Mouse (Mus musculus) lung, postnatal 0 days (tissue): ENCODE data around the gene Wdr86. TPM values are rescaled to one million over a fixed set of nuclear protein-coding genes. Genes with fewer than 3 reads are reported as not detected.

Experiments used
- ATAC-seq: fragments of 200-750 bp; cut with Nextera tagmentation; 2 replicates; pipeline ENCODE4 v1.8.0; 2017; ENCODE audit warnings: moderate library complexity
- DNase-seq: peaks from one replicate; pipeline ENCODE4 v3.0.0-alpha.2; 2016; ENCODE audit warnings: low spot score
- H3K27ac ChIP-seq: fragments of 300-500 bp; sonication (generic); 2 replicates; pipeline ENCODE4 v1.5.1; 2014; ENCODE audit warnings: antibody characterized with exemption, mild to moderate bottlenecking, low read length, mixed read lengths
- H3K27me3 ChIP-seq: fragments of 300-500 bp; sonication (generic); replicated peaks from 2 replicates; pipeline ENCODE4 v1.6.1; 2014; ENCODE audit warnings: low read length, mixed read lengths; ENCODE audit not compliant: insufficient read depth
- H3K36me3 ChIP-seq: fragments of 300-500 bp; sonication (generic); 2 replicates; pipeline ENCODE4 v1.6.1; 2014; ENCODE audit warnings: low read length, mixed read lengths; ENCODE audit not compliant: insufficient read depth
- H3K4me1 ChIP-seq: fragments of 300-500 bp; sonication (generic); 2 replicates; pipeline ENCODE4 v1.6.1; 2014; ENCODE audit warnings: antibody characterized with exemption, low read depth, low read length, mixed read lengths; ENCODE audit not compliant: insufficient read depth
- H3K4me2 ChIP-seq: fragments of 300-500 bp; sonication (generic); replicated peaks from 2 replicates; pipeline ENCODE4 v1.6.1; 2014; ENCODE audit warnings: low read depth, mild to moderate bottlenecking, low read length, moderate library complexity, mixed read lengths
- H3K4me3 ChIP-seq: fragments of 300-500 bp; sonication (generic); 2 replicates; pipeline ENCODE4 v1.5.1; 2014; ENCODE audit warnings: low read depth, low read length
- H3K9ac ChIP-seq: fragments of 300-500 bp; sonication (generic); replicated peaks from 2 replicates; pipeline ENCODE4 v1.6.1; 2014; ENCODE audit warnings: low read depth, mild to moderate bottlenecking
- H3K9me3 ChIP-seq: fragments of 300-500 bp; sonication (generic); 2 replicates; pipeline ENCODE4 v1.6.1; 2016; ENCODE audit warnings: low read length, mixed read lengths
- CTCF ChIP-seq: IDR thresholded peaks from 2 replicates; pipeline ENCODE4 v1.5.1; 2016; ENCODE audit warnings: antibody characterized with exemption, mild to moderate bottlenecking
- EP300 ChIP-seq: IDR thresholded peaks from 2 replicates; pipeline ENCODE4 v1.6.1; 2016; ENCODE audit warnings: antibody characterized with exemption, mild to moderate bottlenecking, control low read depth
- WGBS: fragments of 180-500 bp; shearing (Covaris S2); extraction: QIAGEN DNeasy Blood & Tissue Kit; methylation state at CpG from one replicate; pipeline ENCODE4 v1.1.7; 2014; 5-methylcytosine and 5-hydroxymethylcytosine counted together
- polyA plus RNA-seq: library from polyadenylated mRNA; unstranded; fragments of >200 nt; fragmentation: Nextera tagmentation; extraction: Ambion mirVana; gene quantifications from 2 replicates; pipeline ENCODE4 v1.2.1, GENCODE M21; 2015

Wdr86 gene
- polyA plus RNA-seq, 1 experiment from 2014 or later: 11.0 TPM

DNA sequence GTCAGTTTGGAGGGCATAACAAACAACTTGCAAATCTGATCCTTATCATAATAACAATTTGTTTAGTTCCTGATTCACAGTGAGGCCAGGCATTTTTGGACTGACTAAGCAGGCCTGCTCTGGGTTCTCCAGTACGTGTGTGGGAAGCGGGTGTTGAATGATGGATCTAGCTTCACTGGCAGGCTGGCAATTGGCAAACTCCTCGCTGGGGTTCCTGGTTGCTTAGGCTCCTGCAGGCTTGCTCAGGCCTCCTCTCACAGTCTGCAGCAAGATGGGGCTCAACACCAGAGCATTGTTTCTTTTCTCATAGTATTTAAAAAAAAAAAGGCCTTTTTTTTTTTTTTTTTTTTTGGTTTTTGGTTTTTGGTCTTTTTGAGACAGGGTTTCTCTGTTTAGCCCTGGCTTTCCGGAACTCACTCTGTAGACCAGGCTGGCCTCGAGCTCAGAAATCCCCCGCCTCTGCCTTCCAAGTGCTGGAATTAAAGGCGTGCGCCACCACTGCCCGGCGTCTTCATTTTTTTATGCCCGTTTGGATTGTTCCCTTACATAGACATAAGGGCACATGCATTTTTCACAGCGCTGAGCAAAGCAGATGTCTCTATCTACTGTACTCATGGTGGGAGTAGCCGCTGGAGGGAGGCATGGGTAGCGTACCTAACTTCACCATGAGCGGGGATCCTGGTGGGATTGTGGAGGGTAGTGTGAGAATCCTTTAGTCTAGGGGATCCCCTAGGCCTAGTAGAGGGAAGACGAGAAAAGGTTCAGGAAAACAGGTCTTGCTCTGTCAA is 45.8 kb downstream of the Wdr86 start:
- H3K9me3 ChIP-seq: no peaks in the 10 kb centered on the region
- no peak; the same call in 1 of the 2 replicates for TF ChIP-seq CTCF
- peaks cover 3% of the 10 kb centered on the region; the same call in 1 of the 2 replicates for H3K4me1 ChIP-seq
- ATAC-seq (peak; percentile 1), DNase-seq (peak; percentile 72)
- no peaks in the 10 kb centered on the region for H3K27me3 ChIP-seq
- H3K27ac ChIP-seq: peak overlapping the region; percentile 95
- no peaks in the 10 kb centered on the region for H3K36me3 ChIP-seq
- peak overlapping the region; percentile 58 for H3K4me2 ChIP-seq
- H3K9ac ChIP-seq: peak overlapping the region; percentile 37; the same call in 1 of the 2 replicates
- peak overlapping the region; percentile 89 for H3K4me3 ChIP-seq
- 15% methylated on average over 16 of the region's 16 CpGs for WGBS

DNA sequence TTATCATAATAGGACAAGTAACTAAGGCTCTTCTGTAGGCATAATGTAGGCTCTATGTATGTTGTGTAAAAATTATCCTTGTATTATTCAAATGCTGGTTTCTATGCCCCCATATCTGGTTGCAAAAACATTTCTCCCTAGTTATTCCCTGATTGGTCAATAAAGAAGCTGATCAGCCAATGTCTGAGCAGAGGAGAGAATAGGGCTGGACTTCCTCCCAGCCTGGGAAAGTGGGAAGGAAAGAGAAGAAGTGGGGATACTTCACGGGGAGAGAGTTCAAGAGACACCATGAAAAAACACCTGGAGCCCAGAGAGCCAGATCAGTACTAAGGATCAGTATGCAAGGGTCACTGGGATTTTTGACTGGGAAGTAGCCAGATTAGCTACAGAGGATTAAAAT is 49.1 kb downstream of the Wdr86 start:
- Histone ChIP-seq H3K4me2 (no peak overlapping the region), H3K36me3 (no peaks in the 10 kb centered on the region), H3K27me3 (no peaks in the 10 kb centered on the region), H3K9ac (no peak overlapping the region), H3K4me1 (0 out of 2 replicates have a peak, but pooled peaks cover 3% of the 10 kb centered on the region), H3K4me3 (no peak overlapping the region), H3K9me3 (no peaks in the 10 kb centered on the region), H3K27ac (no peak overlapping the region)
- DNase-seq: no peak
- TF ChIP-seq CTCF (no peak), EP300 (no peak)
- WGBS: 24% methylated on average over 1 of the region's 1 CpGs
- no peak for ATAC-seq

DNA sequence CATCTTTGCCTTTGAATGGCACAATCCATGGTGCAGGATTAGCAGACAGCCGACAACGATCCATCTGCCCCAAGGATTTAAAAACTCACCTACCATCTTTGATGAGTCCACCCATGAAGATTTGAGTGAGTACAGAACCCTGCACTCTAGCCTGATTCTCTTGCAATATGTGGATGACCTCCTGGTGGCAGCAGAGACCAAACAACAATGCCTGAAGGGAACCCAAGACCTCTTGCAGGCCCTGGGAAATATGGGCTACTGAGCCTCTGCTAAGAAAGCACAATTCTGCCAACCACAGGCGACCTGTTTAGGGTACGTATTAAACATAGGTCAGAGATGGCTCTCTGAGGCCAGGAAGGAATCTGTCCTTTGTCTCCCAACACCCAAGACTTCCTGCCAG is 56.3 kb downstream of the Wdr86 start:
- peak; percentile 81 for ATAC-seq
- Histone ChIP-seq H3K4me1 (no peaks in the 10 kb centered on the region), H3K27me3 (no peaks in the 10 kb centered on the region), H3K27ac (no peak overlapping the region), H3K36me3 (no peaks in the 10 kb centered on the region), H3K4me3 (no peak overlapping the region), H3K9ac (no peak overlapping the region), H3K9me3 (no peaks in the 10 kb centered on the region), H3K4me2 (no peak overlapping the region)
- no peak for TF ChIP-seq EP300
- peak; percentile 96 for TF ChIP-seq CTCF
- WGBS: 17% methylated on average over 4 of the region's 4 CpGs
- peak; percentile 73 for DNase-seq

Other genes with a start within 250 kb of the Wdr86 start
- 0.06 TPM in 1 of 2 replicates, not detected in the other for gene Gbx1, start 203.5 kb downstream of the Wdr86 start, polyA plus RNA-seq
- 0.21 and 0.29 TPM in 2 replicates for gene Asb10, start 189.7 kb downstream of the Wdr86 start, polyA plus RNA-seq
- gene 4931409K22Rik, start 173.9 kb downstream of the Wdr86 start, polyA plus RNA-seq: not detected in 2 replicates
- gene Abcf2, start 153.3 kb downstream of the Wdr86 start, polyA plus RNA-seq: 47.7 TPM in 2 replicates
- 18.3 and 22.5 TPM in 2 replicates for gene Chpf2, start 144.0 kb downstream of the Wdr86 start, polyA plus RNA-seq
- 8.0 and 12.1 TPM in 2 replicates for gene Smarcd3, start 106.3 kb downstream of the Wdr86 start, polyA plus RNA-seq
- 33.0 and 34.5 TPM in 2 replicates for gene Nub1, start 45.2 kb downstream of the Wdr86 start, polyA plus RNA-seq
- gene Crygn, start 27.3 kb upstream of the Wdr86 start, polyA plus RNA-seq: 5.8 TPM in 2 replicates
- 180 and 189 TPM in 2 replicates for gene Rheb, start 111.9 kb upstream of the Wdr86 start, polyA plus RNA-seq